Mouse (Mus musculus): ENCODE data around the gene Nme7.

The Nme7 gene

DNA sequence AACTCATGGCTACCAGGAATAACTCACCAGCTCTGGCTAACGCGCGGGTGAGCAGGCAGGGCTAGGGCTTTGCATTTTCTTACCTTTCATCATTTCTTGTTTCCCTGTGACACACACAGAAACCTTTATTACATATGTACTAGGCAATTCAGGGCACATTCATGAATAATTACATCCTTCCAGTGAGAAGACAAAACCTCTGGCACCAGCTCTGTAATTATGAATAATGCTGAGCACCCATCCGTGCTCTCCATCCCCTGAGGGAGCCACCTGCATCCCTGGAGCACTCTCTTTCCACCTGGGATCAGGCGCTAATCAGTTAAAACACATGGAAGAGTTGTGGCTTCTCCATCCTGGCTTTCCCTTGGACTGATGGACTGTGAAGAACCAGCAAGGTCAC lies at the start of gene Nme7:
TSS of gene Nme7 (plus strand) at position 301 of the 400 bp plus-strand sequence.
- no peak for DNase-seq (ENCODE audit: low read depth, low spot score)

DNA sequence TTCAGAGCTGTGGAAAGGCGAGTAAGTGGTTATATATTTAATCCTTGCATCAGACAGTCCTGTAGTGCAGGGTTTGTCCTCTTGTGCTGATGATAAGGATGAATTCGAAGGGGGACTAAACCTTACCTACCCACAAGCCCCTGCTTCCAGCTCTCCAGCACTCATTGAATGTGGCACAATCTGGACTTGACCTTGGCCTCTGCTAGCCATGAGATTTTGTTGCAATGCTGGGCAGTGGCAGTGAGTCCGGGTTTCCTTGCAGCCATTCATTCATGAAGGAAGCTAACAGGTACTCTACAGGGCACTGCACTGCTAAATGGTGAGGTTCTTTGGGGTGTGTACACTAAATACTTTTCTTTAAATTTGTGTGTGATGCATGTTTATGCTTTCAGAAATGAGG lies 49.1 kb upstream of the Nme7 start:
- DNase-seq (ENCODE audit: low read depth, low spot score), result no peak

DNA sequence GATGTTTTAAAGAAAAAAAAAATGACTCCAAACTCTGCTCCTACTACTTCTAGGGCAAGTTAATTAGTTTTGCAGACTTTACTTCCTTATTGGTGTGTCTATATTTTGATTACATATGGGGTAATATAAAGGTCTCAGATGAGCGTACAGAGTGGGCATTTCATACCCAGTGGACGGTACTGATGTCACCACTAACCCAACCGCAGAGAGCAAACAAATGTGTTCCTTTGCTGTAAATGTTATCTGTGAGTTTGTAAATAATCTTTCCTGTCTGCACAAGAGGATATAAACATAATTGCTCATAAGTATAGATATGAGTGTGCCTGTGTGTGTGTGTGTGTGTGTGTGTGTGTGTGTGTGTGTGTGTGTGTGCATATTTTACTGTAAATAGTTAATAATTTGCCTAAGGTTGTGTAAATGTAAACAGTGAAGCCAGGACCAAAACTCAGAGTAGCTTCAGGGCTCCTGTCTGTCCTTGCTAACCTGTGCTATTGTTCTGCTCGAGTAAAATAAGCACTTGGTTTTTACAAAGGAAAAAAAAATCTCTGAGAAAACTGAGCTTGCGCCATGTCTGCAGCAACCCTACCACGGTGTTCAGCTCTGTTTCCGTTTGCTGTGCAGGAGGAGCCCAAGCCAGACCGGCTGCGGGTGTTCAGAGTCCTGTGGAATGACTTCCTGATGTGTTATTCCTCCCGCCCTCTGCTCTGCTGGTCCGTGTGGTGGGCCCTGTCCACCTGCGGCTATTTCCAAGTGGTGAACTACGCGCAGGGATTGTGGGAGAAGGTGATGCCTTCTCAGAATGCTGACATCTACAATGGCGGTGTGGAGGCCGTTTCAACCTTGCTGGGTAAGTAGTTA lies 43.5 kb upstream of the Nme7 start:
- no peak for DNase-seq (ENCODE audit: low read depth, low spot score)

DNA sequence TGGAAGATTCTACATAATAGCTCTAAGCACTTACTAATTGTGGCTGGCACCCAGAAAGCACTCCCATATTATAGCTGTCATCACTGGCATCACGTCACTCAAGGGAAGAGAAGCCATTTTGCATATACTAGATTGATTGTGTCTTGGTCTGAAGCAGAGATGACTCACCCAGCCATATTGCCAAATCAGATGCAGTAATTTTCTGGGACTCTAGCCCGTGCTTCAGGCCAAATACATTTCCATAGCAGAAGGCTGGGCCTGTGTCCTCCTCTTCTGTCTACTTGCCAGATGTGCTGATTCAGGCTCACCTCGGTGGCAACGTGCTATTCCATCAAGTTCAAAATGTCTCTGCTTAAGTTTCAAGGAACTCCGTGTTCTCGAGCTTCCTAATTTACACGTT lies 42.4 kb upstream of the Nme7 start:
- DNase-seq (ENCODE audit: low read depth, low spot score), result no peak

DNA sequence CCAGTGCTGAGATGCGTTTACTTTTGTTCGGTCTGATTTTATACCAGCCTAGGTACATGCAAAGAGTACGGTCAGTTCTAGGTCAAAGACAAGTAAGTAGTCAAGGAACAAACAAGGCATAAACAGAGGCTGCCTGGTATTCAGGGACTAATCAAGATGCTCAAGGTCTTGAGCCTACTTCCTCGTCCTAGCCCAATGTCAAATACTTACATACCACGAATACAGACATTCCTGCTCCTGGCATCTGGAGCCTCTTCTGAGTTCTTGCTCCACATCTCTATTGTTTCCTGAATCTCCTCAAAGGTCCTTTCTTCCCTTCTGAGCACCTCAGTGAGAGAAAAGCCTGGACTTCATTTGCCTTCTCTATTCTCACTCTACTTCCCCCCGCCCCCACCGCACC lies 33.0 kb upstream of the Nme7 start:
- DNase-seq (ENCODE audit: low read depth, low spot score), result peak; percentile 62

DNA sequence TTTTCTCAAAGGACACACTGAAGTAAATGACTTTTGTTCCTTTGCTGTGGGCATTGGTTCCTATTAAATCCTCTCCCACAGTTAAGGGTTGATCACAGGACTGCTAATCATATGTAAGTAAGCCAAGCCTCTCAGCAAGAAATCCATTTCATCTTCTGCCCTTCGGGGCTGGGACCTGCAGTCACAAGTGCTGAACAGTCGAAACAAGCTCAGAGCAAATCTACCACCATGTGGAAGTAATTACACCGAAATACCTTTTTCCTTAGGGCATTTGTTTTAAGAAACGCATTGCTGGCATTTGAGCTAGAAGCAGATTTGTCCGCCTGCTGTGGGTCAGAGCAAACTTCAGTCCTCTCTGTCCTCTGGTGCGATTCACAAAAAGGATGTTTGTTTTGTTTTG lies 30.3 kb upstream of the Nme7 start:
- DNase-seq (ENCODE audit: low read depth, low spot score), result no peak

DNA sequence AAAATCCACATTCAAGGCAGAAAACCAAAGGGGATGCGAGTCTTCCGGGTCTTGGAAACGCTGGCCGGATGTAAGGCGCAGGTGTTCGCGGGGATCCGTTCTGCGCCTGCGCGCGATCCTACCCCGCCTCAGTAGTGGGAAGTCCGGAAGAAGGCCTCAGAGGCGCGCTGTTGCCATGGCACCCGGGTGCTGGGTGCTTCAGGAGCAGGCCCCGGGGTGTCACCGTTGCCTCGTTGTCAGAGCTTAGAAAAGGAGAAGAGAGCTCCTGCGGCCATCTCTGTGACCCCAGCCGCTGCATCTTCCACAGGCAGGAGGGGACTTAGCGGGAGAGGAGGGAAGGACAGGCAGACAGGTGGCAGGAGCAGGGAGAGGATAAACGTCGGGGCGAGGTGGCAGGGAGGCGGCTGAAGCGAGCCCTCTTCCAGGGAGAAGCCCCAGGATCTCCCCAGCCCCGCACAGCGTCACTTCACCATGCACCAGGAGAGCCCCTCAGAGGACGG lies 28.4 kb upstream of the Nme7 start, which contains the start of gene Ccdc181:
TSS of gene Ccdc181 (plus strand) at position 131 of the 500 bp plus-strand sequence.
- DNase-seq (ENCODE audit: low read depth, low spot score), result peak; percentile 98

DNA sequence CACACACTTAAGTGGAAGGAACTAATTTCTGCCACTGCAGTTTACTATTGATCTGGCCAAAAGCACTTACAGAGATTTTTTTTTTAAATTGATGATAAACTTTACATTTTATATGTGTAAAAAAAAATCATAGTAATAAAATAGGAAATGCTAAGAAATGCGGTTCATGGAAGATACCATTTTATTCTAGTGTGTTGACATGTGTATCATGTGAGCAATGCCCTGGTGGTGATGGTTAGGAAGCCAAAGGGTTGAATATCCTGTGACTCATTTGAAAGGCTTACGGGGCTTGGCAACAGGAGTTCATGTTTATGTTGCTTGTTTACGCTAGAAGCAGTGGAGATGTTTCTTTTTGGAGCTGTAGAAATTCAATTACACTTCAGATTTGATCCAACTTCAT lies 27.4 kb upstream of the Nme7 start:
- no peak for DNase-seq (ENCODE audit: low read depth, low spot score)

DNA sequence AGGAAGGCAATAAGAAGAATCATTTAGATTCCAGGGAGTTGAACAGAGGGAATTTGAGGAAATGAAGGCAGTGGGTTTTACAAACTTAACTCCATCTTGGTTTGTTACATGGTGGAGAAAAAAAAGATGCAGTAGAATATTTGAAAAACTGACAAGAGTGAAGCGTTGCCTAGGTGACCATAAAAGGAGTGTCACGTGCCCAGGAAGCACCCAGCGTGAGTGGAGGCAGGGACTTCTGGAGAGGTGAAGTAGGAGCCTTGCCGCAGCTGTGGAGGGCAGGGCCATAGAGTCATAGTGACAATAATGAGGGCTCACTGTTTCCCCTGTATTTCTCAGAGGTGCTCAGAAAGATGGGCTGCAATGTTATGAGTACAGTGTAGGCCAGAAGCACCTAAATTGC lies 24.6 kb upstream of the Nme7 start:
- DNase-seq (ENCODE audit: low read depth, low spot score), result no peak

DNA sequence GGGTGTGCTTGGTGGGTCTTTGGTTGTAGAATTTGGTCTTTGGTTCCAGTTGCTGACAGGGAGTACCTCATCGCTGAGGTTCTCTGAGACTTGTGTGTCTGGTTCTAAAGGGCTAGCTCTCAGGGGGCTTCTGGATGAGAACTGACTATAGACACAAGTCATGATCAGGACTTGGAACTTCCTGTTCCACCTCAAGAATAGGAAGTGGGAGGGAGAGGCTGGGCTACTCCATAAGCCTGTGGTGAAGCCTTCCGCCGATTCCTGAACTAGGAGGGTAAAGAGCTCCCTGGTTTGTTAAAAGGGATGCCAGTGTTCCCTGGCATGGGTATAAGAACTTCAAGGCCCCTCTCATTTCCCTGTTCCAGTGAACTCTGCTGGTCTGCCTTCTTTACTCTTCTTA lies 19.9 kb upstream of the Nme7 start:
- no peak for DNase-seq (ENCODE audit: low read depth, low spot score)

DNA sequence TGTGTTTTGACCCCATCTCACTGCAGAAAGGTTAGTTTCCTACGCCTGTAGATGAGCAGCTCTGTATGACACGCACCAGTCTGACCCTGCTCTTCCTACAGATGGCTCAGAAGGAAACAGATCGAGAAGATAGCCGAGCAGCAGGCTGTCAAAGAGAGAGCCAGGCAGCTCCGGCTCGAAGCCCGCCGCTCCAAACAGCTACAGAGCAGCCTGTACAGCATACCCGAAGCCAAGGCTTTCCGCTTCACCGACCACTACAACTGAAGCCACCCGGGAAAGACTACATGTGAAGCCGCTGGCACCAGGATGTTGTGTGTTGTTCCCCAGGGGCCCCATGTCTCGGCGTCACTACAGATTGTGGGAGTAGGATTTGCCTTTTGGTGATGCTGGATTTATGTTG lies 16.5 kb upstream of the Nme7 start:
- DNase-seq (ENCODE audit: low read depth, low spot score), result peak; percentile 20

DNA sequence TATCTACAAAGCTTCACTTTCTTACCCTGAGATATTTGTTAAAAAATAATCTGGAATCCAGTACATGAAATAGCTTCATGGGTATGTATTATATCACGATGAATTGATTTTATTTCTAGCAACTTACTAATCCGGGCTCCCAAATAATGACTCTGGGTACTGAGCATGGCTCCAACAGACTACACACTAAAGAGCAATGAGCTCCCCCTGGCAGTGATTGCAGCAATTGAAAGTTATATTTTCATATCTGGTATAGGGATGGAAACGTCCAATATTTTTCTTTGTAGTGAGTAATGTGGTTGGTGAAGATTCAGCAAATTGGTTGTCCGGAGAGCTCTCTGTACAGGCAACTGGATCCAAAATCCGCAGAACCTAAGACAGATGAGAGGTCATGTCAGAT lies 11.9 kb upstream of the Nme7 start:
- DNase-seq (ENCODE audit: low read depth, low spot score), result no peak

DNA sequence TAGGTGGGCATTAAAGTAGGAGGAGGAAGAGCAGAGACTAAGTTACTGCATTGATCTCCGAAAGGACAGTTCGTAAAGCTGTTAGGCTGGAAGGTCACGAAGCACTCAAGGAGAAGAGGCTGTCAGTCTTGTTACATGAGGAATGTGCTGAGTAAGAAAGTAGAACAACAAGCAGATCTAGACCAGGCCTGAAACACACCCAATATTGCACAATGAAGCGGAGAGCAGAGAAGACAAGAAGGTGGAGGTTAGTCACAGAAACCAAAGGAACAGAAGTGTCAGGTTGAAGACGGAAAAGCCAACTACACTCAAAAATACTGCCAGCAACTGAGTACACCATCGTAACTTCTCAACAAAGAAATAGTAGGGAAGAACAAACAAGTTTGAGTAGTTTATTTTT lies 9.8 kb upstream of the Nme7 start:
- no peak for DNase-seq (ENCODE audit: low read depth, low spot score)

DNA sequence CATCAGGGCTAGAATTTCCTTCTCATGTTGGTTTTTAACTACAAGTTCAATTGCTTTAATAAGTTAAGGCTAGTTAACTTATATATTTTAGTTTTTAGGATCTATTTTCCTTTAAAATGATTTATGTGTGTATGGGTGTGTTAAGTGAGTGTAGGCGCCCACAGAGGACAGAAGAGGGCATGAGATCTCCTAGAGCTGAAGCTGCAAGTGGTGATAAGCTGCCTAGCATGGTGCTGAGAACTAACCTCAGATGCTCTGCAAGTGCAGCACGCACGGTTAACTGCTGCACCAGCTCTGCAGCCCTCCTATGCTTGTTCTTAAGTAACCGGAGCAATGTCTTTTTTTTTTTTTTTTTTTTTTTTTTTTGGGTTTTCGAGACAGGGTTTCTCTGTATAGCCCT lies 7.4 kb upstream of the Nme7 start:
- no peak for DNase-seq (ENCODE audit: low read depth, low spot score)

DNA sequence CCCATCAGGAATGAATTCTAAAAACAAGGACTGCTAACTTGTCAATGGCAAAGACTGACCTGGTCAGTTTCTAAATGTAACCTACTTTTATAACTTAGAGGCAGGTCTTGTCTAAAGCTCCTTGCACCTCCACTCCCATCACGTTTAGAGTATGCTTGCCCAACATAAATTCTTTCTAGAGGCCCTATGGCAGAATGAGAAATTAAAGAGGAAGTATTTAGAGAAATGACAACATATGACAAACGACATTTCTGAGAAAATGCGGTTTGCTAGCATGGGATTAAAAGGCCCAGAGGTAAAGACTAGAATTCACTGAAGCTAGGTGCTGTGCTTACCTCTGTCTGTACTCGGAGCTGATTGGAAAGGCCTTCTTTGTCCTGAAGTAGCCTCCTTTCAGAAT lies 2.0 kb upstream of the Nme7 start:
- DNase-seq (ENCODE audit: low read depth, low spot score), result no peak

DNA sequence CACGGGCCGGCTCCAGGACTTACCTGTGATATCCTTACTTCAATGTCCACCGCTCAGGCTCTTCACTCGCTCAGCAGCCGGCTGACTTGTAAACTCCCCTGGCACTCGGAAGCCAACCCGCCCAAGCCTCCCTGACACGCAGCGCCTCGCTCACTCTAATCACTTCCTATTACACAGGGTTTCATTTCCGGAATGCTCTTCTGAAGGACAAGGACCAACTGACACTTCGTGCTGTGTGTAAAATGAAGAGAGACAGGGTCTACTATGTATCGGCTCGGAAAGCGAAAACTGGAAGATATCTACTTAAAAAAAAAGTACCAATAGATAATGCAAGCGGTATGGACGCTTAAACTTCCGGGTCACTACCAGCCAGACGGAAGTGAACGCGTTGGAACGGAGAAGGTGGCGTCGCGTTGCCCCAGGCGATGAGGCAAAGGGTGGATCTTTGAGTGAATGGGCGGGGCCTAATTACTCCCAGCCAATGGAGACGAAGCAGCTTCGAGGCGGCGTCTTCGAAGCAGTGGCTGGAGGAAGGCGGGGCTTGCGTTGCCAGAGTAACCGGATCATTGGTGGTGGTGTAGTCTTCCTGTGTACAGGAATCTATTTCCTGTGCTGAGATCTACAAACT lies 3.3 kb downstream of the Nme7 start, which contains the start of gene Blzf1:
TSS of gene Blzf1 (minus strand) at position 366 of the 628 bp plus-strand sequence.
- DNase-seq (ENCODE audit: low read depth, low spot score), result peak; percentile 100

DNA sequence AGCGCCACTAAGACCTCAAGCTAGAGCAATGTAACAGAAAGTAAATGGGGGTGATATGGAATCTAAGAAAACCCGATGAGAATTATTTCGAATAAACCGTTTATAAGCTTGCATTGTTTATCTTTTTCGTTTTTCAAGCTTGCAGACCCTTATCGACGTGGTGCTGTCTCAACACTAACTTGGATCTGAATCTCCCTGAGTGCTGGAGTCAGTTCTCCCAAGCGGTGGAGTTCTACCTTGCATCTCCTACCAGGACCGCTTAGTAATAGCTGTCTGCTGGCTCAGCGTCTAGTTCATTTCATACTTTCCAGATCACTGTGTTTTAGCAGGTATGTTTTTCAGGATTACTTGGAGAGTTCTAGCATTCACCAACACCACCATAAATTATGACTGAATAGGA lies 4.0 kb downstream of the Nme7 start:
- peak; percentile 31 for DNase-seq (ENCODE audit: low read depth, low spot score)

DNA sequence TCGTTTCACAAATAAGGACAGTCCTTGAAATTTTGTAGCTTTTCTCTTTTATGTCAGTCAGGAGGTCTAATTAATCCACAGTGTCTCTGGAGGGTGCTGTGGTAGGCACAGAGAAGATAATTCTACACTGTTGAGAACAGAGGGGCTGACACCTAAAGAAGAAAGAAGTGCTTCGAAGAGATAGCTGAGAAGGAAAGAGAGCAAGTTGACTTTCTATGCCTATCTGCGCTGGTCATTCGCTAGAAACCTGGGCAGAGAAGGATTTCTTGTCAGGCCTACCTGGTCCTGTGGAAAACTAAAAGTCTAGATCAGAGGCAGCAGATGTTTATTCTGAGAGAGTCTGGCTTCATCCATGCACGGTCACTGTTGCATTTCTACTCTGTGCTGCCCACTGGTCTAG lies 10.2 kb downstream of the Nme7 start:
- DNase-seq (ENCODE audit: low read depth, low spot score), result no peak

DNA sequence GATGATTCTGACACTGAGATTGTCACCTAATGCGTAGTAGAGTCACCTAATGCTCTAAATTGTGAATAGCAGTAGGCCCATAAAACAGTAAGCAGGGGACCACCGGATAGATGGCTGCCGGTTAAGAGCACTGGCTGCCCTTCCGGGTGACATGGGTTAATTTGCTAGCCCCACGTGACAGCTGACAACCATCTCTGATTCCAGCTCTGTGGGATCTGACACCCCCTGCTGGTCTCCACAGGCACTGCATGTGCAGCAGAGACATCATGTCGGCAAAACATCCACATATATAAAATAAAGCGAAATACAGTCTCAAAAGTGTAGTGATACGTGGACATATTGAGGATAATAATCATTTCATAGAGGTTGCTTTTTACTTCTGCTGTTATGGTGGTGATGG lies 11.3 kb downstream of the Nme7 start:
- DNase-seq (ENCODE audit: low read depth, low spot score), result peak; percentile 89

DNA sequence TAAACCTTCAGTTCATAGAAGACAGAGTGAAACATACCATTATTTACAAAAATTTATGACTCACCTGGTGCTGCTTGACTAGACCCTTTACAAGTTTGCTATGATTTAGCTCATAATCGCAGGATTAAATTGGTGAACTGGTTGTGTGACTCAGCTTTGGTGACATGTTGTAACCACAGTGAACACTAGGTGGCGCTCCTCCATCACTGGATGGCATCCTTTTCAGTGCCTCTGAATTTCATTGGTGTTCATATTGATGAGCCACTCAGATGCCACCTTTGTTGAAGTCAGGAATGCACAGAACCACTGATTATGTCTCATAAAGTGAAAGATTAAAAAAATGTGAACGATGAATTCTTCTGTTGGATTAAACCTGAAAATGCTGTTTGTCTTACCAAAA lies 12.8 kb downstream of the Nme7 start:
- peak; percentile 74 for DNase-seq (ENCODE audit: low read depth, low spot score)

DNA sequence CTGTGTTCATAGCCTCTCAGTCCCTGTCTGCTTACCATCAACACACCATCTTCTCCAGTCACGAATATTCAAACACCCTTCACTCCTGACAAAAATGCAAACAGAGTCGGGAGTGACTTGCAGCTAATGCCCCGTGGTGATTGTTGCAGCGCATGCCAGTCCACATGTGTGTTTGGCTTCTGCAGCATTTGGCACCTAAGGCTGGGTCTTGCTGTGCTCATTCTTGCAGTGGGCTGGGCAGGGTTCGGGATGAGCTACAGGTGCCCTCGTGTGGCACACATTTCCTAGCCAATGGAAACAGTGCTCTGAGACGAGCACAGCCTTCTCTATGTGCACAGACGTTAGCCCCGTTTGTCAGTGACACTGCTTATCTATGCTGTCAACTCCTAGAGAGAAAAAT lies 13.3 kb downstream of the Nme7 start:
- DNase-seq (ENCODE audit: low read depth, low spot score), result no peak

DNA sequence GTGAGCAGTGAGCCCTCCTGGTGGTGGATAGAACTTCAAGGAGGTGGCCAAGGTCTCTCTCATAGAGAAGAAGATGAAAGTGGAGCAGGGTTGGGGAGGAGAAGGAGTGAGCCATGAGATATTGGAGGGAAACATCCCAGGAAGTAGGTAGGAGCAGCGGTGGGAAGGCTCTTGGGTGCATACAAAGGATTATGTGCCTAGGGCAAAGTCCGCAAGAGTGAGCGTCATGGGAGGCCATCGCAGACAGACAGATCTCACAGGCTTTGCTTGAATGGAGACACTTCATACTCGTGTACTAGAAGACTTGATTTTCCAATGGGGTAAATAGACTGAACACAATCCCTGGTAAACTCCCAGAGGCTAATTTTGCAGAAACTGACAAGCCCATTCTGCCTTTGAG lies 14.6 kb downstream of the Nme7 start:
- DNase-seq (ENCODE audit: low read depth, low spot score), result no peak

DNA sequence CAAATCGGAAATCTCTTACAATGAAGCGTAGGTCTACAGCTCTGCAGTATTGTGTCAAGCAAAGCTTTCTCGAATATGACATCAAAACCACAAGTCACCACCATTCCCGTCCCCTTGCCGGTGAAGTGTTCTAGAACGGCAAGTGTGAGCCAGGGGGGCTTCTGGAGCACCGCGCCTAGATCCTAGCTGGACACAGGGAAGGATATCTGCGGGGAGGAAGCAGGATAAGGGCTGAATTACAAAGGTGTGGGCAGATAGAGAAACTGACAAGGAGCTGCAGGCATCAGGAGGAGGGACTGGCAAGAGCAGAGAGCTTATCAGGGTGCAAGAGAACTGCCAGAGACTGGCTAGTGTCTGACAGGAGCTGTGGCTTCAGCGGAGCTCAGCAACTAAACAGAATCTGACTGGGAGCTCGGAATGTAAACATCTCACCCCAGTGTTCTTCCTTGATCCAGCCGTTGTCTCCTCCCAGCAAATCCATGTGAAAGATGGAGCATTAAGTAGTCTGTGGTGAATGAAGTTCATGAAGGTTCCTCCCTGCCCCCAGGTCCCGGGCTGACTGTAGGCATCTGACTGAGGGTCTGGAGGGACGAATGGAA lies 15.7 kb downstream of the Nme7 start:
- peak; percentile 33 for DNase-seq (ENCODE audit: low read depth, low spot score)
